Mouse (Mus musculus): ENCODE results near the gene Unc45a.

DNA sequence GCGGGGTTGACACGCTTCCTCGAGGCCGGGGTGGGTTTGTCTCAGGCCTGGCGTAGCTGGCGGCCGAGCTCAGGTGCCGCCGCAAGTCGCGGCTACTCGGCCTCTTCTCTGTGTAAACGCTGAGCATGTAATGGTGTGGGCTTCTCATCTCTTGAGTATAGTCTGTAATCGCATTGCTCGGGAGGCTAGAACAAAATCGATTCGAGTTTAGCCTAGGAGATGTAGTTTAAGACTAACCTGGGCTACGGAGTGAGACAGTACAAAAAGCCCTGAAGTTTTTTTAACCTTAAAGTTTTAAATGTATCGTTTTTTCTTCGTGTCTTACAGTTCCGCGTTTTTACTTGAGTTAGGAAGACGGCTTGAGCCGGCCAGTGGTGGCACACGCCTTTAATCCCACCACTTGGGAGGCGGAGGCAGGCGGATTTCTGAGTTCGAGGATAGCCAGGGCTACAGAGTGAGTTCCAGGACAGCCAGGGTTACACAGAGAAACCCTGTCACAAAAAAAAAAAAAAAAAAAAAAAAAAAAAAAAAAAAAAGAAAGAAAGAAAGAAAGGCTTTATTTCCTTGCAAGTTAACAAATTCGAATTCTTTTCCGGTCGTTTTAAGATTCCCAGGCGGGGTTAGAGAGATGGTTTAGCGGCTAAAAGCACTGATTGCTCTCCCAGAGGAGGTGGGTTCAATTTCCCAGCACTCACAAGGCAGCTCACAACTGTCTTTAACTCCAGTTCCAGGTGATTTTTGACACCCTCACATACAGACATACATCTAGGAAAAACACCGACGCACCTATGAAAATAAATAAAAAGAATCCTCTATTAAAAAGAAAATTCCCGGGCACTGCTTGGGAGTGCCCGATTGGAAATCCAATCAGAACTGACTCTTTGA, 45.8 kb downstream of the Unc45a start:
- TF ChIP-seq CTCF (IDR thresholded peaks at IDR 0.05; ENCODE audit: insufficient read depth, low read length) (no peak), POLR2A (IDR thresholded peaks at IDR 0.05; ENCODE audit: borderline replicate concordance, extremely low read depth, low read depth, low read length) (no peak)
